Mouse (Mus musculus): ENCODE results near the gene Crip1. TPM values are rescaled to one million over a fixed set of nuclear protein-coding genes. Genes with fewer than 3 reads are reported as not detected.

The Crip1 gene
- polyA plus RNA-seq, 1 experiment from 2014 or later = 565 TPM

GRCm38 (mm10) chr12:113124726-113125125 lies 21.4 kb upstream of the Crip1 start:
- ATAC-seq (ENCODE audit: low read depth) = no peak
- Histone ChIP-seq H3K9ac (ENCODE audit: low read length) (no peak overlapping the region), H3K27ac (ENCODE audit: low read length) (no peak overlapping the region)

GRCm38 (mm10) chr12:113130732-113131131 lies 15.4 kb upstream of the Crip1 start:
- ATAC-seq (ENCODE audit: low read depth) = no peak
- H3K9me3 ChIP-seq (ENCODE audit: control insufficient read depth, low read length) = no peaks in the 10 kb centered on the region
- H3K4me3 ChIP-seq (ENCODE audit: low read length) = no peak overlapping the region
- WGBS = over 99% methylated on average over 8 of the region's 8 CpGs
- no peak overlapping the region for H3K27ac ChIP-seq (ENCODE audit: low read length)
- peaks cover 17% of the 10 kb centered on the region for H3K4me1 ChIP-seq (replicated peaks; ENCODE audit: control insufficient read depth, insufficient read depth, low read length)
- no peaks in the 10 kb centered on the region for H3K27me3 ChIP-seq (ENCODE audit: control insufficient read depth, insufficient read depth, low read depth, low read length)
- H3K4me2 ChIP-seq (ENCODE audit: low read depth, low read length) = no peak overlapping the region
- peaks cover 93% of the 10 kb centered on the region for H3K36me3 ChIP-seq (ENCODE audit: control insufficient read depth, insufficient read depth, low read length)
- H3K9ac ChIP-seq (ENCODE audit: low read length) = no peak overlapping the region

More at GRCm38 (mm10) chr12:113124726-113125125, 21.4 kb upstream of the Crip1 start:
- H3K27me3 ChIP-seq (ENCODE audit: control insufficient read depth, insufficient read depth, low read depth, low read length) = no peaks in the 10 kb centered on the region
- no peaks in the 10 kb centered on the region for H3K9me3 ChIP-seq (ENCODE audit: control insufficient read depth, low read length)
- peaks cover 83% of the 10 kb centered on the region for H3K36me3 ChIP-seq (ENCODE audit: control insufficient read depth, insufficient read depth, low read length)
- H3K4me1 ChIP-seq (replicated peaks; ENCODE audit: control insufficient read depth, insufficient read depth, low read length) = no peaks in the 10 kb centered on the region
- no peak overlapping the region for H3K4me3 ChIP-seq (ENCODE audit: low read length)
- H3K4me2 ChIP-seq (ENCODE audit: low read depth, low read length) = no peak overlapping the region
- 74% methylated on average over 6 of the region's 6 CpGs for WGBS

GRCm38 (mm10) chr12:113131601-113132000 lies 14.5 kb upstream of the Crip1 start:
- ATAC-seq (ENCODE audit: low read depth) = no peak
- no peak overlapping the region for H3K4me3 ChIP-seq (ENCODE audit: low read length)
- H3K27me3 ChIP-seq (ENCODE audit: control insufficient read depth, insufficient read depth, low read depth, low read length) = no peaks in the 10 kb centered on the region
- no peaks in the 10 kb centered on the region for H3K9me3 ChIP-seq (ENCODE audit: control insufficient read depth, low read length)
- H3K36me3 ChIP-seq (ENCODE audit: control insufficient read depth, insufficient read depth, low read length) = peaks cover 93% of the 10 kb centered on the region
- H3K9ac ChIP-seq (ENCODE audit: low read length) = no peak overlapping the region
- H3K27ac ChIP-seq (ENCODE audit: low read length) = peak overlapping the region; percentile 90
- WGBS = 96% methylated on average over 14 of the region's 14 CpGs
- no peak overlapping the region for H3K4me2 ChIP-seq (ENCODE audit: low read depth, low read length)
- peaks cover 17% of the 10 kb centered on the region for H3K4me1 ChIP-seq (replicated peaks; ENCODE audit: control insufficient read depth, insufficient read depth, low read length)

GRCm38 (mm10) chr12:113132567-113132966 lies 13.5 kb upstream of the Crip1 start:
- H3K4me1 ChIP-seq (replicated peaks; ENCODE audit: control insufficient read depth, insufficient read depth, low read length) = peaks cover 17% of the 10 kb centered on the region
- H3K36me3 ChIP-seq (ENCODE audit: control insufficient read depth, insufficient read depth, low read length) = peaks cover 92% of the 10 kb centered on the region
- ATAC-seq (ENCODE audit: low read depth) = peak; percentile 92
- WGBS = 20% methylated on average over 2 of the region's 2 CpGs
- peak overlapping the region; percentile 90 for H3K27ac ChIP-seq (ENCODE audit: low read length)
- H3K4me2 ChIP-seq (ENCODE audit: low read depth, low read length) = no peak overlapping the region
- no peaks in the 10 kb centered on the region for H3K9me3 ChIP-seq (ENCODE audit: control insufficient read depth, low read length)
- no peaks in the 10 kb centered on the region for H3K27me3 ChIP-seq (ENCODE audit: control insufficient read depth, insufficient read depth, low read depth, low read length)
- no peak overlapping the region for H3K9ac ChIP-seq (ENCODE audit: low read length)
- H3K4me3 ChIP-seq (ENCODE audit: low read length) = no peak overlapping the region

GRCm38 (mm10) chr12:113133260-113133659 lies 12.9 kb upstream of the Crip1 start:
- Histone ChIP-seq H3K36me3 (ENCODE audit: control insufficient read depth, insufficient read depth, low read length) (peaks cover 85% of the 10 kb centered on the region), H3K4me2 (ENCODE audit: low read depth, low read length) (no peak overlapping the region), H3K4me3 (ENCODE audit: low read length) (no peak overlapping the region), H3K27me3 (ENCODE audit: control insufficient read depth, insufficient read depth, low read depth, low read length) (no peaks in the 10 kb centered on the region), H3K9me3 (ENCODE audit: control insufficient read depth, low read length) (no peaks in the 10 kb centered on the region), H3K9ac (ENCODE audit: low read length) (no peak overlapping the region), H3K27ac (ENCODE audit: low read length) (peak overlapping the region; percentile 90), H3K4me1 (replicated peaks; ENCODE audit: control insufficient read depth, insufficient read depth, low read length) (peaks cover 17% of the 10 kb centered on the region)
- 83% methylated on average over 9 of the region's 9 CpGs for WGBS
- 0 out of 2 replicates have a peak, but pooled peaks have one; percentile 2 for ATAC-seq (ENCODE audit: low read depth)

- Histone ChIP-seq H3K4me3 (ENCODE audit: low read length) (no peak overlapping the region), H3K4me1 (replicated peaks; ENCODE audit: control insufficient read depth, insufficient read depth, low read length) (peaks cover 17% of the 10 kb centered on the region), H3K9me3 (ENCODE audit: control insufficient read depth, low read length) (no peaks in the 10 kb centered on the region), H3K27ac (ENCODE audit: low read length) (no peak overlapping the region), H3K27me3 (ENCODE audit: control insufficient read depth, insufficient read depth, low read depth, low read length) (no peaks in the 10 kb centered on the region), H3K36me3 (ENCODE audit: control insufficient read depth, insufficient read depth, low read length) (peaks cover 79% of the 10 kb centered on the region), H3K4me2 (ENCODE audit: low read depth, low read length) (no peak overlapping the region), H3K9ac (ENCODE audit: low read length) (no peak overlapping the region)
- WGBS = 59% methylated on average over 5 of the region's 5 CpGs
- no peak for ATAC-seq (ENCODE audit: low read depth)
Observed at GRCm38 (mm10) chr12:113133861-113134403, 12.2 kb upstream of the Crip1 start.

GRCm38 (mm10) chr12:113134502-113134901 lies 11.6 kb upstream of the Crip1 start:
- H3K4me3 ChIP-seq (ENCODE audit: low read length) = no peak overlapping the region
- H3K4me1 ChIP-seq (replicated peaks; ENCODE audit: control insufficient read depth, insufficient read depth, low read length) = peaks cover 22% of the 10 kb centered on the region
- H3K36me3 ChIP-seq (ENCODE audit: control insufficient read depth, insufficient read depth, low read length) = peaks cover 74% of the 10 kb centered on the region
- H3K27ac ChIP-seq (ENCODE audit: low read length) = peak overlapping the region; percentile 22; the same call in 1 of the 2 replicates
- H3K27me3 ChIP-seq (ENCODE audit: control insufficient read depth, insufficient read depth, low read depth, low read length) = no peaks in the 10 kb centered on the region
- no peak overlapping the region for H3K9ac ChIP-seq (ENCODE audit: low read length)
- no peak overlapping the region for H3K4me2 ChIP-seq (ENCODE audit: low read depth, low read length)
- WGBS = 80% methylated on average over 4 of the region's 4 CpGs
- no peak for ATAC-seq (ENCODE audit: low read depth)
- H3K9me3 ChIP-seq (ENCODE audit: control insufficient read depth, low read length) = no peaks in the 10 kb centered on the region

- Histone ChIP-seq H3K9me3 (ENCODE audit: control insufficient read depth, low read length) (no peaks in the 10 kb centered on the region), H3K36me3 (ENCODE audit: control insufficient read depth, insufficient read depth, low read length) (peaks cover 65% of the 10 kb centered on the region), H3K27ac (ENCODE audit: low read length) (no peak overlapping the region), H3K4me3 (ENCODE audit: low read length) (no peak overlapping the region), H3K4me1 (replicated peaks; ENCODE audit: control insufficient read depth, insufficient read depth, low read length) (peaks cover 30% of the 10 kb centered on the region), H3K27me3 (ENCODE audit: control insufficient read depth, insufficient read depth, low read depth, low read length) (no peaks in the 10 kb centered on the region), H3K9ac (ENCODE audit: low read length) (no peak overlapping the region), H3K4me2 (ENCODE audit: low read depth, low read length) (no peak overlapping the region)
- 88% methylated on average over 7 of the region's 7 CpGs for WGBS
- ATAC-seq (ENCODE audit: low read depth) = no peak
Observed at GRCm38 (mm10) chr12:113135401-113135800, 10.7 kb upstream of the Crip1 start.

- no peak overlapping the region for H3K27ac ChIP-seq (ENCODE audit: low read length)
- no peaks in the 10 kb centered on the region for H3K27me3 ChIP-seq (ENCODE audit: control insufficient read depth, insufficient read depth, low read depth, low read length)
- no peak overlapping the region for H3K4me3 ChIP-seq (ENCODE audit: low read length)
- no peak overlapping the region for H3K9ac ChIP-seq (ENCODE audit: low read length)
- ATAC-seq (ENCODE audit: low read depth) = no peak
- no peak overlapping the region for H3K4me2 ChIP-seq (ENCODE audit: low read depth, low read length)
- 68% methylated on average over 17 of the region's 17 CpGs for WGBS
- peaks cover 36% of the 10 kb centered on the region for H3K4me1 ChIP-seq (replicated peaks; ENCODE audit: control insufficient read depth, insufficient read depth, low read length)
- H3K9me3 ChIP-seq (ENCODE audit: control insufficient read depth, low read length) = no peaks in the 10 kb centered on the region
- peaks cover 54% of the 10 kb centered on the region for H3K36me3 ChIP-seq (ENCODE audit: control insufficient read depth, insufficient read depth, low read length)
Observed at GRCm38 (mm10) chr12:113136492-113137020, 9.6 kb upstream of the Crip1 start.
